ENCODE assay signal across 25 mouse cellular contexts in the genomic region with DNA sequence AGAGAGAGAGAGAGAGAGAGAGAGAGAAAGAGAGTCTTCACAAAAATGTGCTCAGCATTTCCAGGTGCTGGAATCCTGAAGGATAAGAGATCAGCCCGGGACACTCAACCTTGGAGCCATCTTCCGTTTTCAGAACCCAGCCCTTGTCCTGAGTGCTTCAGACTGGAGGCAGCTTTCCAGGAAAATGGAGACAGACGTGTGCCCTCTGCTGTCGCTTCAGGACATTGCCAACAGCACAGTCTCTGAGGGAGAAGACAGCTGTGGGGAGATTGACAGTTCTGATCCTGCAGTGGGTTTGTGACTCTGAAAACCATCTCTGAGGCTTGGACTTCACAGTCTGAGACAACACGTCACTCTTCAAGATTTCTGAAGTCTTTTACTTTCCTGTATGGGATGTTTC. TPM values are rescaled to one million over a fixed set of nuclear protein-coding genes. Genes with fewer than 3 reads are reported as not detected.
"Had no signal": no experiment of that assay in that cellular context is flagged by ENCODE, and none has a peak within 500 bp of the region (broad histone marks: within the 10 kb centered on the region; RNA-seq: fewer than 3 reads in every experiment).

No protein-coding gene starts in this region.

- DNase-seq: lung, adult 2 months; lung, postnatal 14 days; lung, postnatal 36 days; right cerebral cortex, adult 18-20 months; right cerebral cortex, postnatal 25 days; right cerebral cortex, postnatal 4 days; spleen, adult 18-20 months; thymus, adult 18-20 months; thymus, postnatal 14 days; thymus, postnatal 36 days had no signal

- H3K27me3 ChIP-seq: lung, embryonic 15.5 days; megakaryocyte, embryonic 14.5 days; midbrain, embryonic 13.5 days; midbrain, embryonic 15.5 days; neural tube, embryonic 12.5 days had no signal

- H3K9ac ChIP-seq: lung, embryonic 15.5 days; midbrain, embryonic 13.5 days; midbrain, embryonic 15.5 days; neural tube, embryonic 12.5 days had no signal

- H3K9me3 ChIP-seq: lung, embryonic 15.5 days; megakaryocyte, embryonic 14.5 days; midbrain, embryonic 13.5 days; midbrain, embryonic 15.5 days had no signal

- H3K27ac ChIP-seq: lung, embryonic 15.5 days; macrophage; midbrain, embryonic 13.5 days; midbrain, embryonic 15.5 days; neural tube, embryonic 12.5 days had no signal

- H3K36me3 ChIP-seq: lung, embryonic 15.5 days; midbrain, embryonic 13.5 days; midbrain, embryonic 15.5 days; neural tube, embryonic 12.5 days had no signal

- H3K4me2 ChIP-seq: lung, embryonic 15.5 days; midbrain, embryonic 11.5 days; midbrain, embryonic 13.5 days; midbrain, embryonic 15.5 days; neural tube, embryonic 12.5 days had no signal

- ATAC-seq: lung, postnatal 0 days; midbrain, embryonic 13.5 days; midbrain, embryonic 15.5 days had no signal

- H3K4me1 ChIP-seq: lung, embryonic 15.5 days; megakaryocyte, embryonic 14.5 days; midbrain, embryonic 13.5 days; midbrain, embryonic 15.5 days; neural tube, embryonic 12.5 days had no signal

- H3K4me3 ChIP-seq: lung, embryonic 15.5 days; megakaryocyte, embryonic 14.5 days; midbrain, embryonic 13.5 days; midbrain, embryonic 15.5 days; neural tube, embryonic 12.5 days had no signal

RNA-seq across cellular contexts. Expression of a gene that starts 26.8 kb away (rescaled TPM):
- total RNA-seq: megakaryocyte progenitor cell, adult 5-6 weeks; midbrain, postnatal 0 days; monocyte, adult 5-6 weeks had no signal
- polyA plus RNA-seq: macrophage; midbrain, embryonic 13.5 days; midbrain, embryonic 15.5 days; midbrain, postnatal 0 days; neural tube, embryonic 14.5 days; small intestine, adult 2 months; thymus, postnatal 0 days had no signal

RNA-seq across cellular contexts. Expression of a gene that starts 53.7 kb away (rescaled TPM):
- polyA plus RNA-seq: midbrain, embryonic 11.5 days; midbrain, embryonic 13.5 days; neural tube, embryonic 12.5 days; neural tube, embryonic 14.5 days; stomach, embryonic 14.5 days; thymus, postnatal 0 days had no signal
